Mouse (Mus musculus): ENCODE measurements around the gene Olfr435. TPM values are rescaled to one million over a fixed set of nuclear protein-coding genes. Genes with fewer than 3 reads are reported as not detected.

The Olfr435 gene
- not detected in 2 replicates for polyA plus RNA-seq (2011; ENCODE audit: insufficient read length, low read depth, missing spikeins)

GRCm38 (mm10) chr6:43196781-43197180, at the start of gene Olfr435:
Olfr435 (plus strand) TSS chr6:43197146.
- Histone ChIP-seq H3K27ac (ENCODE audit: insufficient read depth, low read length) (no peak within 1 kb of the TSS), H3K4me1 (ENCODE audit: control insufficient read depth, insufficient read depth, low read length) (no peaks in the 10 kb centered on the region), H3K4me3 (ENCODE audit: insufficient read depth, low read length) (no peak within 1 kb of the TSS)
- TF ChIP-seq POLR2A (IDR thresholded peaks at IDR 0.05; ENCODE audit: low read depth, low read length): no peak

GRCm38 (mm10) chr6:43159502-43159901, 37.4 kb upstream of the Olfr435 start:
- no peaks in the 10 kb centered on the region for H3K4me1 ChIP-seq (ENCODE audit: control insufficient read depth, insufficient read depth, low read length)
- no peak overlapping the region for H3K27ac ChIP-seq (ENCODE audit: insufficient read depth, low read length)
- TF ChIP-seq POLR2A (IDR thresholded peaks at IDR 0.05; ENCODE audit: low read depth, low read length) (no peak), CTCF (IDR thresholded peaks at IDR 0.05; ENCODE audit: borderline replicate concordance, insufficient read depth, low read length) (no peak)
- H3K4me3 ChIP-seq (ENCODE audit: insufficient read depth, low read length): no peak overlapping the region

- TF ChIP-seq POLR2A (IDR thresholded peaks at IDR 0.05; ENCODE audit: low read depth, low read length) (no peak), CTCF (IDR thresholded peaks at IDR 0.05; ENCODE audit: borderline replicate concordance, insufficient read depth, low read length) (no peak)
- no peaks in the 10 kb centered on the region for H3K4me1 ChIP-seq (ENCODE audit: control insufficient read depth, insufficient read depth, low read length)
- no peak within 1 kb of the TSS for H3K4me3 ChIP-seq (ENCODE audit: insufficient read depth, low read length)
- no peak within 1 kb of the TSS for H3K27ac ChIP-seq (ENCODE audit: insufficient read depth, low read length)
Observed at GRCm38 (mm10) chr6:43162982-43163381, 34.0 kb upstream of the Olfr435 start, which contains the start of gene Olfr437. Olfr437 (plus strand) TSS chr6:43163282.

- TF ChIP-seq CTCF (IDR thresholded peaks at IDR 0.05; ENCODE audit: borderline replicate concordance, insufficient read depth, low read length): no peak
- Histone ChIP-seq H3K4me1 (ENCODE audit: control insufficient read depth, insufficient read depth, low read length) (no peaks in the 10 kb centered on the region), H3K4me3 (ENCODE audit: insufficient read depth, low read length) (no peak overlapping the region), H3K27ac (ENCODE audit: insufficient read depth, low read length) (no peak overlapping the region)
Observed at GRCm38 (mm10) chr6:43167246-43167645, 29.7 kb upstream of the Olfr435 start.

- Histone ChIP-seq H3K4me1 (ENCODE audit: control insufficient read depth, insufficient read depth, low read length) (no peaks in the 10 kb centered on the region), H3K27ac (ENCODE audit: insufficient read depth, low read length) (no peak within 1 kb of the TSS), H3K4me3 (ENCODE audit: insufficient read depth, low read length) (no peak within 1 kb of the TSS)
- no peak for TF ChIP-seq CTCF (IDR thresholded peaks at IDR 0.05; ENCODE audit: borderline replicate concordance, insufficient read depth, low read length)
- TF ChIP-seq POLR2A (IDR thresholded peaks at IDR 0.05; ENCODE audit: low read depth, low read length): no peak
Observed at GRCm38 (mm10) chr6:43171840-43172239, 25.1 kb upstream of the Olfr435 start, which contains the start of gene Olfr13. Olfr13 (plus strand) TSS chr6:43172140.

- no peak overlapping the region for H3K4me3 ChIP-seq (ENCODE audit: insufficient read depth, low read length)
- H3K27ac ChIP-seq (ENCODE audit: insufficient read depth, low read length): no peak overlapping the region
- no peak for TF ChIP-seq POLR2A (IDR thresholded peaks at IDR 0.05; ENCODE audit: low read depth, low read length)
- no peak for TF ChIP-seq CTCF (IDR thresholded peaks at IDR 0.05; ENCODE audit: borderline replicate concordance, insufficient read depth, low read length)
- no peaks in the 10 kb centered on the region for H3K4me1 ChIP-seq (ENCODE audit: control insufficient read depth, insufficient read depth, low read length)
Observed at GRCm38 (mm10) chr6:43178129-43178528, 18.8 kb upstream of the Olfr435 start.

- no peak for TF ChIP-seq POLR2A (IDR thresholded peaks at IDR 0.05; ENCODE audit: low read depth, low read length)
- no peak for TF ChIP-seq CTCF (IDR thresholded peaks at IDR 0.05; ENCODE audit: borderline replicate concordance, insufficient read depth, low read length)
- Histone ChIP-seq H3K4me3 (ENCODE audit: insufficient read depth, low read length) (no peak overlapping the region), H3K4me1 (ENCODE audit: control insufficient read depth, insufficient read depth, low read length) (no peaks in the 10 kb centered on the region), H3K27ac (ENCODE audit: insufficient read depth, low read length) (no peak overlapping the region)
Observed at GRCm38 (mm10) chr6:43178584-43179501, 18.1 kb upstream of the Olfr435 start.

GRCm38 (mm10) chr6:43190986-43191385, 6.0 kb upstream of the Olfr435 start:
- TF ChIP-seq POLR2A (IDR thresholded peaks at IDR 0.05; ENCODE audit: low read depth, low read length) (no peak), CTCF (IDR thresholded peaks at IDR 0.05; ENCODE audit: borderline replicate concordance, insufficient read depth, low read length) (no peak)
- Histone ChIP-seq H3K4me3 (ENCODE audit: insufficient read depth, low read length) (no peak overlapping the region), H3K27ac (ENCODE audit: insufficient read depth, low read length) (no peak overlapping the region), H3K4me1 (ENCODE audit: control insufficient read depth, insufficient read depth, low read length) (no peaks in the 10 kb centered on the region)

- no peak for TF ChIP-seq POLR2A (IDR thresholded peaks at IDR 0.05; ENCODE audit: low read depth, low read length)
- no peak for TF ChIP-seq CTCF (IDR thresholded peaks at IDR 0.05; ENCODE audit: borderline replicate concordance, insufficient read depth, low read length)
Observed at GRCm38 (mm10) chr6:43198094-43198493, 1.1 kb downstream of the Olfr435 start.

GRCm38 (mm10) chr6:43202786-43203185, 5.8 kb downstream of the Olfr435 start:
- H3K4me3 ChIP-seq (ENCODE audit: insufficient read depth, low read length): no peak overlapping the region
- H3K4me1 ChIP-seq (ENCODE audit: control insufficient read depth, insufficient read depth, low read length): no peaks in the 10 kb centered on the region
- no peak overlapping the region for H3K27ac ChIP-seq (ENCODE audit: insufficient read depth, low read length)
- TF ChIP-seq POLR2A (IDR thresholded peaks at IDR 0.05; ENCODE audit: low read depth, low read length) (no peak), CTCF (IDR thresholded peaks at IDR 0.05; ENCODE audit: borderline replicate concordance, insufficient read depth, low read length) (no peak)

More at GRCm38 (mm10) chr6:43198094-43198493, 1.1 kb downstream of the Olfr435 start:
- Histone ChIP-seq H3K4me3 (ENCODE audit: insufficient read depth, low read length) (no peak overlapping the region), H3K27ac (ENCODE audit: insufficient read depth, low read length) (no peak overlapping the region), H3K4me1 (ENCODE audit: control insufficient read depth, insufficient read depth, low read length) (no peaks in the 10 kb centered on the region)
